Mouse (Mus musculus) hindbrain, embryonic 12.5 days (tissue): ENCODE data around the gene Alkbh7. TPM values are rescaled to one million over a fixed set of nuclear protein-coding genes. Genes with fewer than 3 reads are reported as not detected.

Experiments used
- ATAC-seq: fragments of 200-750 bp; cut with Nextera tagmentation; 2 replicates; pipeline ENCODE4 v1.8.0; 2017; ENCODE audit warnings: moderate TSS enrichment; ENCODE audit not compliant: low FRiP score
- H3K27ac ChIP-seq: fragments of 300-500 bp; sonication (generic); 2 replicates; pipeline ENCODE4 v1.5.1; 2016; ENCODE audit warnings: mild to moderate bottlenecking
- H3K27me3 ChIP-seq: fragments of 300-500 bp; sonication (generic); 2 replicates; pipeline ENCODE4 v1.6.1; 2016; ENCODE audit warnings: mild to moderate bottlenecking
- H3K36me3 ChIP-seq: fragments of 300-500 bp; sonication (generic); 2 replicates; pipeline ENCODE4 v1.6.1; 2016; ENCODE audit warnings: mild to moderate bottlenecking
- H3K4me1 ChIP-seq: fragments of 300-500 bp; sonication (generic); 2 replicates; pipeline ENCODE4 v1.6.1; 2016
- H3K4me2 ChIP-seq: fragments of 300-500 bp; sonication (generic); replicated peaks from 2 replicates; pipeline ENCODE4 v1.6.1; 2016; ENCODE audit warnings: mild to moderate bottlenecking
- H3K4me3 ChIP-seq: fragments of 300-500 bp; sonication (generic); 2 replicates; pipeline ENCODE4 v1.5.1; 2016; ENCODE audit warnings: mild to moderate bottlenecking
- H3K9ac ChIP-seq: fragments of 300-500 bp; sonication (generic); 2 replicates; pipeline ENCODE4 v1.6.1; 2016; ENCODE audit warnings: mild to moderate bottlenecking, moderate library complexity
- H3K9me3 ChIP-seq: fragments of 300-500 bp; sonication (generic); replicated peaks from 2 replicates; pipeline ENCODE4 v1.6.1; 2016; ENCODE audit warnings: mild to moderate bottlenecking
- WGBS: fragments of 180-500 bp; shearing (Covaris S2); methylation state at CpG from one replicate; pipeline ENCODE4 v1.1.7; 2016; 5-methylcytosine and 5-hydroxymethylcytosine counted together
- polyA plus RNA-seq: library from polyadenylated mRNA; unstranded; fragments of >200 nt; fragmentation: Nextera tagmentation; extraction: Ambion mirVana; gene quantifications from 2 replicates; pipeline ENCODE4 v1.2.1, GENCODE M21; 2016

Alkbh7 gene
- polyA plus RNA-seq, 1 experiment from 2014 or later = 34.6 TPM

GRCm38 (mm10) chr17:57012245-57012795 is 15.2 kb downstream of the Alkbh7 start:
- H3K4me1 ChIP-seq = peaks cover 15% of the 10 kb centered on the region
- ATAC-seq = no peak
- H3K27me3 ChIP-seq = no peaks in the 10 kb centered on the region
- peak overlapping the region; percentile 93 for H3K27ac ChIP-seq
- H3K9ac ChIP-seq = peak overlapping the region; percentile 77; the same call in 1 of the 2 replicates
- peaks cover 15% of the 10 kb centered on the region for H3K36me3 ChIP-seq
- peak overlapping the region; percentile 81 for H3K4me2 ChIP-seq
- 72% methylated on average over 13 of the region's 13 CpGs for WGBS
- H3K4me3 ChIP-seq = peak overlapping the region; percentile 75
- no peaks in the 10 kb centered on the region for H3K9me3 ChIP-seq

GRCm38 (mm10) chr17:57019693-57020092 is 22.6 kb downstream of the Alkbh7 start:
- no peak overlapping the region for H3K4me2 ChIP-seq
- H3K36me3 ChIP-seq = peaks cover 50% of the 10 kb centered on the region
- WGBS = 82% methylated on average over 2 of the region's 2 CpGs

DNA sequence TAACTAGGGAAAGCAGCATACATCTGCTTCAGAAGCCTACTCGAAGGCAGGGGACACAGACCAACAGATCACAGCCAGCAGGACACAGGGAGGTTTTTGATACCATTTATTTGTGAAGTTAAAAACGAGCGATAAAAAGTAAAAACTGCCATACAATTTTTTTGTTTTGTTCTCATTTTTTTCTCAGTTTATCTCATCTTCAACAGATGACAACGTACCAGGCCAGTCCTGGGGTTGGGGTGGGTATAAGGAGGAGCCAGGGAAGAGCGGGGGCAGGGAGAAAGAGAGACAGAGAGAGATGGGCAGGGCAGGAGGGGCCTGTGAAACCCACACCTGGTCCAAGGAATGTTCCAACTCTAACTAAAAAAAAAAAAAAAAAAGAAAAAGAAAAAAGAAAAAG is 23.8 kb downstream of the Alkbh7 start:
- H3K27ac ChIP-seq = no peak overlapping the region
- no peak overlapping the region for H3K4me3 ChIP-seq
- no peak overlapping the region for H3K4me2 ChIP-seq
- no peaks in the 10 kb centered on the region for H3K9me3 ChIP-seq
- H3K36me3 ChIP-seq = peaks cover 62% of the 10 kb centered on the region
- H3K4me1 ChIP-seq = no peaks in the 10 kb centered on the region
- H3K9ac ChIP-seq = no peak overlapping the region
- ATAC-seq = no peak
- H3K27me3 ChIP-seq = no peaks in the 10 kb centered on the region
- WGBS = 94% methylated on average over 5 of the region's 5 CpGs

More at GRCm38 (mm10) chr17:57019693-57020092, 22.6 kb downstream of the Alkbh7 start:
- Histone ChIP-seq H3K9me3 (no peaks in the 10 kb centered on the region), H3K27ac (no peak overlapping the region), H3K4me1 (no peaks in the 10 kb centered on the region), H3K9ac (no peak overlapping the region), H3K4me3 (no peak overlapping the region), H3K27me3 (no peaks in the 10 kb centered on the region)
- ATAC-seq = no peak

GRCm38 (mm10) chr17:57027471-57027870 is 30.3 kb downstream of the Alkbh7 start:
- WGBS = 90% methylated on average over 4 of the region's 4 CpGs
- Histone ChIP-seq H3K4me1 (peaks cover 20% of the 10 kb centered on the region), H3K9ac (no peak overlapping the region), H3K36me3 (peaks cover 65% of the 10 kb centered on the region), H3K27me3 (no peaks in the 10 kb centered on the region), H3K9me3 (no peaks in the 10 kb centered on the region), H3K4me3 (no peak overlapping the region), H3K4me2 (no peak overlapping the region), H3K27ac (no peak overlapping the region)
- no peak for ATAC-seq

DNA sequence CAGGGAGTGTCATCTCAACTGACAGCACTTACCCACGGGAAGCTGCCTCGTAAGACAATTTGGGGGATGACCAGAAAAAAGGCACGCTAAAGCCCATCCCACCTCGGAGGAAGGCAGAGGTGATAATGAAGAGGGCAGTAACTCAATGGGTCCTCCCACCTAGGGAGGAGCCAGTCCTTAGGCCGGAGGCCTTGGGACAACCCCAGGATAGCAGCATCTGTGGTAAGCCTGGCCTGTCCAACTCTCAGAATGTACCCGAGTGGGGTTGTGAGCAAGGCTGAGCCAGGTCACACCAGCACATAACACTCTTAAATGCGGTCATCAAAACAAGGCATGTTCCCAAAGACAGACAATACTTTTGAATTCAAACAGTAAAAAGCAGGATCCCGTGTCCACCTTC is 32.6 kb downstream of the Alkbh7 start:
- Histone ChIP-seq H3K36me3 (peaks cover 42% of the 10 kb centered on the region), H3K4me1 (peaks cover 22% of the 10 kb centered on the region), H3K4me2 (peak overlapping the region; percentile 95), H3K9ac (peak overlapping the region; percentile 100), H3K27ac (no peak overlapping the region), H3K4me3 (peak overlapping the region; percentile 97), H3K9me3 (no peaks in the 10 kb centered on the region), H3K27me3 (0 out of 2 replicates have a peak, but pooled peaks cover 2% of the 10 kb centered on the region)
- 55% methylated on average over 8 of the region's 8 CpGs for WGBS
- ATAC-seq = no peak

DNA sequence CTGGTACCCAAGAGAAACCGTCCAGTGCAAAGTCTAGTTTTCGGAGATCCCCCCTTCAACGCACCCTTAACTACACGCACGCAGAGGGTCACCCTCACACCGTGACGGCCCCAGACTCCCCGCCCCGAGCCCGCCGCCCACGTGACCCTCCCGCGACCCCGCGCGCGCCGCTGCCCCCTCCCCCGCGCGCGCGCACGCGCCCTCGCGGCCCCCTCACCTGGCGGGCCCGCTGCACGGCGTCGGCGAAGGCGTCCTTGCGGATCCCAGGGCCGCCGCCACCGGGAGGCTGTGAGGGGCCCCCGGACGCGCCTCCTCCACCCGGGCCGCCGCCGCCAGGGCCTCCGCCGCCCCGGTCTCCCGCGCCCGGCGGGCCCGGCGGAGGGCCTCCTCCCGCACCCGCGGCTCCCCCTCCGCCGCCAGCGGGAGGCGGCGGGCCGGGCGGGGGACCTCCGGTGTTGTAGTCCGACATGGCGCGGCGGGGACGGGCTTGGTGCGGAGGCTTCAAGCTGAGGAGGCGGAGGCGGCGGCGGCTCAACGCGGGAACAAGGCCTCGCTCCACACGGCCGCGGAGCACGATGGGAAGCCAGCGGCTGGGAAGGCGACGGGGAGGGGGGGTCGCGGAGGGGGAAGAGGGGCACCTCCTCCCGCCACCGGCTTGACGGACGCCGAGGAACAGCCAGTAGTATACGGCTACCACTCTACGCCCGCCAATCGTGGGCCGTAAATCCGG is 34.0 kb downstream of the Alkbh7 start, which contains the start of gene Khsrp:
TSS of gene Khsrp (minus strand) at position 592 of the 730 bp plus-strand sequence.
- WGBS = under 1% methylated on average over 77 of the region's 99 CpGs
- peak within 1 kb of the TSS; percentile 97 for H3K27ac ChIP-seq
- H3K4me2 ChIP-seq = peak within 1 kb of the TSS; percentile 95
- ATAC-seq = no peak
- peak within 1 kb of the TSS; percentile 100 for H3K9ac ChIP-seq
- H3K36me3 ChIP-seq = peaks cover 28% of the 10 kb centered on the region
- no peaks in the 10 kb centered on the region for H3K9me3 ChIP-seq
- peak within 1 kb of the TSS; percentile 97 for H3K4me3 ChIP-seq
- H3K4me1 ChIP-seq = peaks cover 22% of the 10 kb centered on the region
- 0 out of 2 replicates have a peak, but pooled peaks cover 5% of the 10 kb centered on the region for H3K27me3 ChIP-seq

GRCm38 (mm10) chr17:57031661-57032420 is 34.7 kb downstream of the Alkbh7 start:
- peak overlapping the region; percentile 97 for H3K4me3 ChIP-seq
- peak overlapping the region; percentile 69 for H3K27ac ChIP-seq
- 0 out of 2 replicates have a peak, but pooled peaks cover 5% of the 10 kb centered on the region for H3K27me3 ChIP-seq
- peak; percentile 99 for ATAC-seq
- no peaks in the 10 kb centered on the region for H3K9me3 ChIP-seq
- under 1% methylated on average over 38 of the region's 38 CpGs for WGBS
- H3K4me1 ChIP-seq = peaks cover 22% of the 10 kb centered on the region
- H3K9ac ChIP-seq = peak overlapping the region; percentile 61
- peaks cover 21% of the 10 kb centered on the region for H3K36me3 ChIP-seq
- peak overlapping the region; percentile 55 for H3K4me2 ChIP-seq

- WGBS = 85% methylated on average over 4 of the region's 4 CpGs
- Histone ChIP-seq H3K36me3 (peaks cover 11% of the 10 kb centered on the region), H3K9me3 (no peaks in the 10 kb centered on the region), H3K4me2 (0 out of 2 replicates have a peak overlapping the region, but pooled peaks have one; percentile 1), H3K9ac (no peak overlapping the region), H3K27me3 (peaks cover 9% of the 10 kb centered on the region), H3K4me1 (peaks cover 25% of the 10 kb centered on the region), H3K4me3 (0 out of 2 replicates have a peak overlapping the region, but pooled peaks have one; percentile 0), H3K27ac (peak overlapping the region; percentile 69; the same call in 1 of the 2 replicates)
- no peak for ATAC-seq
These were observed 35.7 kb downstream of the Alkbh7 start for GRCm38 (mm10) chr17:57032854-57033253.

DNA sequence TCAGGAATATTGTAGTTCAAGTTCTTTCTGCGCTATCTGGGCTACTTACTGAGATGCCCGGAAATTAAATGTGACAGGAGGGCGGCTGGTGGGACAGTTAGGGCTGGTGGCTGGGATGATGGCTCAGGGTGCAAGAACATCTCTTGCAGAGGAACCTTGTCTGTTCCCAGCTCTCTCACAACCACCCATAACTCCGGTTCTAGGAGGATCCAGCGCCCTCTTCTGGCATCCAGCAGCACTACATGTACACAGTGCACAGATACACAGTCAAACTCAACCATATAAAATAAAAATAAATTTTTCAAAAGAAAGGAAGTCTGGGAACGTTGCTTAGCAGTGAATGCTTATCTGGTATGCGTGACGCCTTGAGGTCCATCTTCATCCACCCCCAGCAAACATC is 41.8 kb downstream of the Alkbh7 start:
- Histone ChIP-seq H3K4me3 (no peak overlapping the region), H3K36me3 (no peaks in the 10 kb centered on the region), H3K9ac (no peak overlapping the region), H3K9me3 (no peaks in the 10 kb centered on the region), H3K4me1 (0 out of 2 replicates have a peak, but pooled peaks cover 2% of the 10 kb centered on the region), H3K27me3 (peaks cover 16% of the 10 kb centered on the region), H3K27ac (no peak overlapping the region), H3K4me2 (no peak overlapping the region)
- no peak for ATAC-seq
- WGBS = 35% methylated on average over 8 of the region's 8 CpGs

- WGBS = 72% methylated on average over 8 of the region's 8 CpGs
- H3K36me3 ChIP-seq = peaks cover 10% of the 10 kb centered on the region; the same call in 1 of the 2 replicates
- no peak for ATAC-seq
- no peak within 1 kb of the TSS for H3K27ac ChIP-seq
- H3K4me3 ChIP-seq = no peak within 1 kb of the TSS
- no peak within 1 kb of the TSS for H3K4me2 ChIP-seq
- peaks cover 11% of the 10 kb centered on the region for H3K27me3 ChIP-seq
- 0 out of 2 replicates have a peak, but pooled peaks cover 2% of the 10 kb centered on the region for H3K4me1 ChIP-seq
- H3K9ac ChIP-seq = no peak within 1 kb of the TSS
- no peaks in the 10 kb centered on the region for H3K9me3 ChIP-seq
These were observed 44.4 kb downstream of the Alkbh7 start, which contains the start of gene Slc25a41 for GRCm38 (mm10) chr17:57041554-57041953. Gene Slc25a41 (minus strand): TSS chr17:57041654.

- no peaks in the 10 kb centered on the region for H3K9me3 ChIP-seq
- no peak overlapping the region for H3K4me3 ChIP-seq
- no peak overlapping the region for H3K9ac ChIP-seq
- 32% methylated on average over 5 of the region's 5 CpGs for WGBS
- peaks cover 53% of the 10 kb centered on the region for H3K36me3 ChIP-seq
- no peaks in the 10 kb centered on the region for H3K27me3 ChIP-seq
- peak; percentile 26; the same call in 1 of the 2 replicates for ATAC-seq
- H3K4me2 ChIP-seq = no peak overlapping the region
- no peaks in the 10 kb centered on the region for H3K4me1 ChIP-seq
- H3K27ac ChIP-seq = no peak overlapping the region
These were observed 50.3 kb downstream of the Alkbh7 start for GRCm38 (mm10) chr17:57047406-57047805.

GRCm38 (mm10) chr17:57048816-57049215 is 51.7 kb downstream of the Alkbh7 start:
- Histone ChIP-seq H3K4me1 (no peaks in the 10 kb centered on the region), H3K27ac (no peak overlapping the region), H3K4me3 (no peak overlapping the region), H3K9me3 (no peaks in the 10 kb centered on the region), H3K27me3 (no peaks in the 10 kb centered on the region), H3K4me2 (no peak overlapping the region), H3K9ac (no peak overlapping the region), H3K36me3 (peaks cover 67% of the 10 kb centered on the region)
- ATAC-seq = no peak
- WGBS = 94% methylated on average over 3 of the region's 3 CpGs
